Mouse (Mus musculus) midbrain, embryonic 12.5 days (tissue): ENCODE measurements around the gene Tjp3. TPM values are rescaled to one million over a fixed set of nuclear protein-coding genes. Genes with fewer than 3 reads are reported as not detected.

ENCODE experiments used
- ATAC-seq: fragments of 200-750 bp; cut with Nextera tagmentation; 2 replicates; pipeline ENCODE4 v1.8.0; 2017; ENCODE audit warnings: low read depth, moderate TSS enrichment, moderate library complexity; ENCODE audit not compliant: low FRiP score
- H3K27ac ChIP-seq: fragments of 300-500 bp; sonication (generic); replicated peaks from 2 replicates; pipeline ENCODE4 v1.5.1; 2016; ENCODE audit warnings: mild to moderate bottlenecking
- H3K27me3 ChIP-seq: fragments of 300-500 bp; sonication (generic); 2 replicates; pipeline ENCODE4 v1.6.1; 2016; ENCODE audit warnings: mild to moderate bottlenecking
- H3K36me3 ChIP-seq: fragments of 300-500 bp; sonication (generic); 2 replicates; pipeline ENCODE4 v1.6.1; 2016
- H3K4me1 ChIP-seq: fragments of 300-500 bp; sonication (generic); 2 replicates; pipeline ENCODE4 v1.6.1; 2016
- H3K4me2 ChIP-seq: fragments of 300-500 bp; sonication (generic); replicated peaks from 2 replicates; pipeline ENCODE4 v1.6.1; 2016; ENCODE audit warnings: mild to moderate bottlenecking, moderate library complexity
- H3K4me3 ChIP-seq: fragments of 300-500 bp; sonication (generic); 2 replicates; pipeline ENCODE4 v1.5.1; 2016; ENCODE audit warnings: mild to moderate bottlenecking
- H3K9ac ChIP-seq: fragments of 300-500 bp; sonication (generic); replicated peaks from 2 replicates; pipeline ENCODE4 v1.6.1; 2016; ENCODE audit warnings: mild to moderate bottlenecking, moderate library complexity
- H3K9me3 ChIP-seq: fragments of 300-500 bp; sonication (generic); 2 replicates; pipeline ENCODE4 v1.6.1; 2016; ENCODE audit warnings: mild to moderate bottlenecking
- WGBS: fragments of 180-500 bp; shearing (Covaris S2); methylation state at CpG from one replicate; pipeline ENCODE4 v1.1.7; 2016; 5-methylcytosine and 5-hydroxymethylcytosine counted together
- polyA plus RNA-seq: library from polyadenylated mRNA; unstranded; fragments of >200 nt; fragmentation: Nextera tagmentation; extraction: Ambion mirVana; gene quantifications from 2 replicates; pipeline ENCODE4 v1.2.1, GENCODE M21; 2016

The Tjp3 gene
- polyA plus RNA-seq, 1 experiment from 2014 or later: 7.5 TPM

GRCm38 (mm10) chr10:81325781-81326180 is 34.4 kb upstream of the Tjp3 start:
- H3K4me3 ChIP-seq: no peak overlapping the region
- peaks cover 4% of the 10 kb centered on the region; the same call in 1 of the 2 replicates for H3K27me3 ChIP-seq
- H3K36me3 ChIP-seq: peaks cover 53% of the 10 kb centered on the region
- ATAC-seq: no peak
- no peak overlapping the region for H3K27ac ChIP-seq
- no peak overlapping the region for H3K9ac ChIP-seq
- no peaks in the 10 kb centered on the region for H3K9me3 ChIP-seq
- no peak overlapping the region for H3K4me2 ChIP-seq
- 97% methylated on average over 18 of the region's 18 CpGs for WGBS
- peaks cover 11% of the 10 kb centered on the region for H3K4me1 ChIP-seq

- Histone ChIP-seq H3K4me3 (0 out of 2 replicates have a peak overlapping the region, but pooled peaks have one; percentile 3), H3K36me3 (peaks cover 53% of the 10 kb centered on the region), H3K9ac (no peak overlapping the region), H3K4me1 (peaks cover 11% of the 10 kb centered on the region), H3K9me3 (no peaks in the 10 kb centered on the region), H3K27me3 (no peaks in the 10 kb centered on the region; the same call in 1 of the 2 replicates), H3K4me2 (no peak overlapping the region), H3K27ac (no peak overlapping the region)
- ATAC-seq: no peak
- 92% methylated on average over 21 of the region's 21 CpGs for WGBS
These were observed 33.8 kb upstream of the Tjp3 start for GRCm38 (mm10) chr10:81325176-81325575.

- H3K27me3 ChIP-seq: no peaks in the 10 kb centered on the region; the same call in 1 of the 2 replicates
- no peak overlapping the region for H3K4me2 ChIP-seq
- peaks cover 22% of the 10 kb centered on the region for H3K4me1 ChIP-seq
- H3K36me3 ChIP-seq: peaks cover 53% of the 10 kb centered on the region
- no peak overlapping the region for H3K27ac ChIP-seq
- H3K9me3 ChIP-seq: no peaks in the 10 kb centered on the region
- no peak overlapping the region for H3K4me3 ChIP-seq
- ATAC-seq: no peak
- 94% methylated on average over 18 of the region's 18 CpGs for WGBS
- H3K9ac ChIP-seq: no peak overlapping the region
These were observed 32.6 kb upstream of the Tjp3 start for GRCm38 (mm10) chr10:81323791-81324530.

GRCm38 (mm10) chr10:81323141-81323775 is 31.9 kb upstream of the Tjp3 start:
- no peak for ATAC-seq
- Histone ChIP-seq H3K4me1 (peaks cover 26% of the 10 kb centered on the region), H3K36me3 (peaks cover 59% of the 10 kb centered on the region)

GRCm38 (mm10) chr10:81322444-81322843 is 31.1 kb upstream of the Tjp3 start:
- H3K9me3 ChIP-seq: no peaks in the 10 kb centered on the region
- no peak overlapping the region for H3K9ac ChIP-seq
- H3K4me1 ChIP-seq: peaks cover 26% of the 10 kb centered on the region
- H3K4me3 ChIP-seq: peak overlapping the region; percentile 96; the same call in 1 of the 2 replicates
- H3K36me3 ChIP-seq: peaks cover 66% of the 10 kb centered on the region
- 96% methylated on average over 27 of the region's 27 CpGs for WGBS
- ATAC-seq: no peak
- no peaks in the 10 kb centered on the region for H3K27me3 ChIP-seq
- H3K4me2 ChIP-seq: peak overlapping the region; percentile 70; the same call in 1 of the 2 replicates
- no peak overlapping the region for H3K27ac ChIP-seq

More at GRCm38 (mm10) chr10:81323141-81323775, 31.9 kb upstream of the Tjp3 start:
- Histone ChIP-seq H3K9ac (no peak overlapping the region), H3K4me2 (no peak overlapping the region), H3K9me3 (no peaks in the 10 kb centered on the region), H3K27ac (no peak overlapping the region), H3K4me3 (0 out of 2 replicates have a peak overlapping the region, but pooled peaks have one; percentile 96), H3K27me3 (no peaks in the 10 kb centered on the region)
- 93% methylated on average over 23 of the region's 23 CpGs for WGBS

- H3K27ac ChIP-seq: peak overlapping the region; percentile 85
- H3K9me3 ChIP-seq: no peaks in the 10 kb centered on the region
- peak overlapping the region; percentile 70 for H3K4me2 ChIP-seq
- ATAC-seq: no peak
- peaks cover 65% of the 10 kb centered on the region for H3K36me3 ChIP-seq
- H3K4me1 ChIP-seq: peaks cover 35% of the 10 kb centered on the region
- peak overlapping the region; percentile 96 for H3K4me3 ChIP-seq
- H3K27me3 ChIP-seq: peaks cover 8% of the 10 kb centered on the region; the same call in 1 of the 2 replicates
- H3K9ac ChIP-seq: peak overlapping the region; percentile 81
- 3% methylated on average over 20 of the region's 20 CpGs for WGBS
These were observed 30.1 kb upstream of the Tjp3 start for GRCm38 (mm10) chr10:81321436-81321835.

GRCm38 (mm10) chr10:81320550-81321347 is 29.4 kb upstream of the Tjp3 start, which contains the start of gene Cactin:
Cactin (plus strand) TSS chr10:81321103.
- peaks cover 38% of the 10 kb centered on the region for H3K4me1 ChIP-seq
- peaks cover 65% of the 10 kb centered on the region for H3K36me3 ChIP-seq

GRCm38 (mm10) chr10:81319741-81320549 is 28.6 kb upstream of the Tjp3 start:
- Histone ChIP-seq H3K36me3 (peaks cover 64% of the 10 kb centered on the region), H3K27me3 (peaks cover 11% of the 10 kb centered on the region), H3K27ac (peak overlapping the region; percentile 85), H3K4me1 (peaks cover 38% of the 10 kb centered on the region), H3K4me3 (peak overlapping the region; percentile 96), H3K4me2 (peak overlapping the region; percentile 70), H3K9ac (peak overlapping the region; percentile 61), H3K9me3 (no peaks in the 10 kb centered on the region)
- 2% methylated on average over 38 of the region's 38 CpGs for WGBS
- ATAC-seq: peak; percentile 1; the same call in 1 of the 2 replicates

More at GRCm38 (mm10) chr10:81320550-81321347, 29.4 kb upstream of the Tjp3 start, which contains the start of gene Cactin:
- under 1% methylated on average over 68 of the region's 68 CpGs for WGBS
- Histone ChIP-seq H3K9ac (peak within 1 kb of the TSS; percentile 81), H3K4me2 (peak within 1 kb of the TSS; percentile 70), H3K27ac (peak within 1 kb of the TSS; percentile 85), H3K4me3 (peak within 1 kb of the TSS; percentile 96), H3K9me3 (no peaks in the 10 kb centered on the region), H3K27me3 (peaks cover 11% of the 10 kb centered on the region; the same call in 1 of the 2 replicates)
- peak; percentile 91 for ATAC-seq

GRCm38 (mm10) chr10:81319330-81319699 is 27.9 kb upstream of the Tjp3 start:
- 38% methylated on average over 8 of the region's 8 CpGs for WGBS
- peak overlapping the region; percentile 85 for H3K27ac ChIP-seq
- peaks cover 38% of the 10 kb centered on the region for H3K4me1 ChIP-seq
- H3K4me2 ChIP-seq: peak overlapping the region; percentile 70
- H3K9ac ChIP-seq: peak overlapping the region; percentile 61
- H3K27me3 ChIP-seq: peaks cover 11% of the 10 kb centered on the region
- no peaks in the 10 kb centered on the region for H3K9me3 ChIP-seq
- ATAC-seq: no peak
- H3K36me3 ChIP-seq: peaks cover 64% of the 10 kb centered on the region
- peak overlapping the region; percentile 96 for H3K4me3 ChIP-seq

GRCm38 (mm10) chr10:81318589-81319329 is 27.4 kb upstream of the Tjp3 start:
- peak overlapping the region; percentile 96; the same call in 1 of the 2 replicates for H3K4me3 ChIP-seq
- ATAC-seq: no peak
- H3K27me3 ChIP-seq: peaks cover 11% of the 10 kb centered on the region
- H3K36me3 ChIP-seq: peaks cover 64% of the 10 kb centered on the region
- peak overlapping the region; percentile 70 for H3K4me2 ChIP-seq
- no peak overlapping the region; the same call in 1 of the 2 replicates for H3K27ac ChIP-seq
- 94% methylated on average over 13 of the region's 13 CpGs for WGBS
- peak overlapping the region; percentile 61; the same call in 1 of the 2 replicates for H3K9ac ChIP-seq
- peaks cover 38% of the 10 kb centered on the region for H3K4me1 ChIP-seq
- H3K9me3 ChIP-seq: no peaks in the 10 kb centered on the region
